Mouse (Mus musculus) CH12.LX (cell line): ENCODE measurements at regions not wholly inside any gene's neighbourhood (a gene's known extent, or its start where the extent isn't known, plus 50 kb on each side); places are given as distances from the start of the nearest gene placed in this dataset.

Experiments
- DNase-seq: peaks from one replicate; pipeline ENCODE4 v3.0.0-alpha.2; 2013; ENCODE audit errors: extremely low read depth
- H3K27ac ChIP-seq: 2 replicates; pipeline ENCODE4 v1.5.1; 2012; ENCODE audit warnings: low read depth, mild to moderate bottlenecking, control low read depth, moderate library complexity; ENCODE audit not compliant: insufficient read depth
- H3K27me3 ChIP-seq: replicated peaks from 2 replicates; pipeline ENCODE3; 2012; ENCODE audit warnings: inconsistent platforms
- H3K36me3 ChIP-seq, 2 experiments: replicated peaks in 1 of 2; 2 replicates each; pipeline versions ENCODE3 to v1.6.1; 2012; ENCODE audit warnings: inconsistent platforms in 1 of 2, low read length in 1 of 2, mild to moderate bottlenecking in 1 of 2, mixed read lengths in 1 of 2, moderate library complexity in 1 of 2; ENCODE audit not compliant: control insufficient read depth in 1 of 2, insufficient read depth in 1 of 2
- H3K4me1 ChIP-seq, 2 experiments: 2 replicates each; pipeline ENCODE4 v1.6.1; 2012; ENCODE audit warnings: inconsistent platforms in 1 of 2, moderate library complexity in 1 of 2; ENCODE audit not compliant: insufficient read depth in 2 of 2, control insufficient read depth in 1 of 2
- H3K4me2 ChIP-seq: 2 replicates; pipeline ENCODE4 v1.6.1; 2012; ENCODE audit warnings: low read depth, mild to moderate bottlenecking, control low read depth; ENCODE audit not compliant: poor library complexity, insufficient read depth, severe bottlenecking
- H3K4me3 ChIP-seq, 3 experiments: fragments of 150-350 bp in 1 of 3; sonication (generic) in 1 of 3; replicated peaks in 1 of 3; 2 replicates each; pipeline versions ENCODE3 to v1.5.1; 2011 to 2012; ENCODE audit warnings: low read depth in 2 of 3, low read length in 2 of 3, mild to moderate bottlenecking in 2 of 3, moderate library complexity in 2 of 3, control low read depth in 1 of 3, improper control_type of control experiment in 1 of 3, inconsistent platforms in 1 of 3, mixed read lengths in 1 of 3; ENCODE audit not compliant: poor library complexity in 1 of 3
- H3K79me2 ChIP-seq: replicated peaks from 2 replicates; pipeline ENCODE4 v1.6.1; 2012; ENCODE audit warnings: mild to moderate bottlenecking, moderate library complexity; ENCODE audit not compliant: control insufficient read depth, poor library complexity, insufficient read depth, severe bottlenecking; ENCODE audit errors: extremely low read depth
- H3K9ac ChIP-seq: 2 replicates; pipeline ENCODE4 v1.6.1; 2012; ENCODE audit warnings: low read depth, mild to moderate bottlenecking, control low read depth, moderate library complexity; ENCODE audit not compliant: insufficient read depth
- H3K9me3 ChIP-seq: replicated peaks from 2 replicates; pipeline ENCODE3; 2012; ENCODE audit warnings: low read length, inconsistent platforms, mixed read lengths
- BHLHE40 ChIP-seq: IDR thresholded peaks from 2 replicates; pipeline ENCODE4 v1.6.1; 2011; ENCODE audit warnings: mild to moderate bottlenecking, low read depth, low read length, improper control_type of control experiment
- CTCF ChIP-seq, 2 experiments: IDR thresholded peaks in 1 of 2; conservative IDR thresholded peaks in 1 of 2; 2 replicates each; pipeline ENCODE4 v1.5.1; 2011 to 2012; ENCODE audit warnings: low read depth in 2 of 2, low read length in 2 of 2, improper control_type of control experiment in 1 of 2, inconsistent platforms in 1 of 2, mild to moderate bottlenecking in 1 of 2, moderate library complexity in 1 of 2
- E2F4 ChIP-seq: IDR thresholded peaks from 2 replicates; pipeline ENCODE4 v1.6.1; 2011; ENCODE audit warnings: low read depth, low read length, improper control_type of control experiment; ENCODE audit not compliant: insufficient replicate concordance
- ELF1 ChIP-seq: IDR thresholded peaks from 2 replicates; pipeline ENCODE4 v1.6.1; 2014; ENCODE audit warnings: low read depth, mild to moderate bottlenecking, inconsistent platforms, low read length, improper control_type of control experiment
- EP300 ChIP-seq: IDR thresholded peaks from 2 replicates; pipeline ENCODE4 v1.6.1; 2011; ENCODE audit warnings: low read length, improper control_type of control experiment
- GABPA ChIP-seq: IDR thresholded peaks from 2 replicates; pipeline ENCODE4 v1.6.1; 2012; ENCODE audit warnings: low read depth, low read length, improper control_type of control experiment, inconsistent platforms; ENCODE audit not compliant: insufficient replicate concordance
- HCFC1 ChIP-seq: IDR thresholded peaks from 2 replicates; pipeline ENCODE4 v1.6.1; 2012; ENCODE audit warnings: low read depth, mild to moderate bottlenecking, inconsistent platforms, low read length, improper control_type of control experiment
- JUN ChIP-seq: IDR thresholded peaks from 2 replicates; pipeline ENCODE4 v1.6.1; 2011; ENCODE audit warnings: low read depth, mild to moderate bottlenecking, low read length, improper control_type of control experiment, moderate library complexity; ENCODE audit not compliant: insufficient read depth
- JUND ChIP-seq: conservative IDR thresholded peaks from 2 replicates; pipeline ENCODE4 v1.6.1; 2011; ENCODE audit warnings: low read depth, low read length, improper control_type of control experiment
- MAFK ChIP-seq: IDR thresholded peaks from 2 replicates; pipeline ENCODE4 v1.6.1; 2011; ENCODE audit warnings: low read length, improper control_type of control experiment; ENCODE audit not compliant: insufficient replicate concordance
- MAZ ChIP-seq: IDR thresholded peaks from 2 replicates; pipeline ENCODE4 v1.6.1; 2012; ENCODE audit warnings: low read depth, mild to moderate bottlenecking, inconsistent platforms, low read length, improper control_type of control experiment, moderate library complexity
- MYC ChIP-seq: IDR thresholded peaks from 2 replicates; pipeline ENCODE4 v1.6.1; 2011; ENCODE audit warnings: low read depth, mild to moderate bottlenecking, improper control_type of control experiment, low read length
- RAD21 ChIP-seq: IDR thresholded peaks from 2 replicates; pipeline ENCODE4 v1.6.1; 2011; ENCODE audit warnings: low read depth, mild to moderate bottlenecking, low read length, improper control_type of control experiment, moderate library complexity
- RCOR1 ChIP-seq: conservative IDR thresholded peaks from 2 replicates; pipeline ENCODE4 v1.6.1; 2012; ENCODE audit warnings: low read depth, mild to moderate bottlenecking, inconsistent platforms, low read length, improper control_type of control experiment
- SMC3 ChIP-seq: IDR thresholded peaks from 2 replicates; pipeline ENCODE4 v1.6.1; 2011; ENCODE audit warnings: low read depth, low read length, improper control_type of control experiment
- TBP ChIP-seq: conservative IDR thresholded peaks from 2 replicates; pipeline ENCODE4 v1.6.1; 2011; ENCODE audit warnings: low read depth, low read length, improper control_type of control experiment
- TCF12 ChIP-seq: IDR thresholded peaks from 2 replicates; pipeline ENCODE4 v1.6.1; 2014; ENCODE audit warnings: low read depth, mild to moderate bottlenecking, inconsistent platforms, low read length, improper control_type of control experiment
- UBTF ChIP-seq: IDR thresholded peaks from 2 replicates; pipeline ENCODE4 v1.6.1; 2012; ENCODE audit warnings: low read depth, mild to moderate bottlenecking, inconsistent platforms, low read length, improper control_type of control experiment, moderate library complexity
- USF1 ChIP-seq: IDR thresholded peaks from 2 replicates; pipeline ENCODE4 v1.6.1; 2014; ENCODE audit warnings: low read depth, mild to moderate bottlenecking, inconsistent platforms, low read length, improper control_type of control experiment
- ZC3H11A ChIP-seq: IDR thresholded peaks from 2 replicates; pipeline ENCODE4 v1.6.1; 2012; ENCODE audit warnings: low read depth, mild to moderate bottlenecking, inconsistent platforms, low read length, improper control_type of control experiment
- ZKSCAN1 ChIP-seq: IDR thresholded peaks from 2 replicates; pipeline ENCODE4 v1.6.1; 2012; ENCODE audit warnings: low read depth, inconsistent platforms, low read length, improper control_type of control experiment, borderline replicate concordance
- dilution Hi-C: fragments of 300-500 bp; cut with MboI; formaldehyde crosslinking; loops from 2 replicates; pipeline ENCODE4 v1.14.3; 2020; ENCODE audit warnings: low sequenced_read_pairs; ENCODE audit not compliant: extremely low pct_unique_long_range_greater_than_20kb, extremely low pct_ligation_motif_present
- in situ Hi-C: fragments of 300-500 bp; cut with MboI; formaldehyde crosslinking; loops from 3 replicates; pipeline ENCODE4 v1.14.3; 2019; ENCODE audit warnings: low sequenced_read_pairs, low pct_ligation_motif_present, low pct_unique_long_range_greater_than_20kb, mixed read lengths

GRCm38 (mm10) chr13:69182478-69182877 lies 183.1 kb upstream of the Adcy2 start:
- H3K36me3 ChIP-seq = no peaks in the 10 kb centered on the region
- H3K4me3 ChIP-seq = no peak overlapping the region
- no peak overlapping the region for H3K9ac ChIP-seq
- H3K4me1 ChIP-seq = no peaks in the 10 kb centered on the region
- H3K27ac ChIP-seq = no peak overlapping the region
- dilution Hi-C loops (no loop called here), in situ Hi-C loops (no loop called here)
- H3K4me2 ChIP-seq = no peak overlapping the region
- H3K9me3 ChIP-seq = peaks cover 51% of the 10 kb centered on the region
- TF ChIP-seq TCF12 (no peak), RCOR1 (no peak), GABPA (no peak), BHLHE40 (no peak), E2F4 (no peak), ZC3H11A (no peak), TBP (no peak), ZKSCAN1 (no peak), JUND (no peak), RAD21 (no peak), MAZ (no peak), MAFK (no peak), HCFC1 (no peak), CTCF (conservative IDR thresholded peaks at IDR 0.05 in 1 of 2, IDR thresholded peaks at IDR 0.05 in 1 of 2; ENCODE audit: low read depth in 2 of 2, low read length in 2 of 2) (no peak), USF1 (no peak), EP300 (no peak), MYC (no peak), JUN (no peak)
- H3K27me3 ChIP-seq = no peaks in the 10 kb centered on the region
- no peak for DNase-seq
- no peaks in the 10 kb centered on the region for H3K79me2 ChIP-seq

GRCm38 (mm10) chr13:69190661-69191060 lies 191.3 kb upstream of the Adcy2 start:
- H3K9ac ChIP-seq = no peak overlapping the region
- H3K4me3 ChIP-seq = no peak overlapping the region
- in situ Hi-C loops = no loop called here
- H3K27ac ChIP-seq = no peak overlapping the region
- peaks cover 52% of the 10 kb centered on the region for H3K9me3 ChIP-seq
- no peak for DNase-seq
- no peaks in the 10 kb centered on the region for H3K27me3 ChIP-seq
- dilution Hi-C loops = no loop called here
- TF ChIP-seq ELF1 (no peak), SMC3 (no peak), BHLHE40 (no peak), UBTF (no peak), MYC (no peak)
- no peaks in the 10 kb centered on the region for H3K79me2 ChIP-seq
- H3K4me2 ChIP-seq = no peak overlapping the region
- H3K4me1 ChIP-seq = no peaks in the 10 kb centered on the region
- no peaks in the 10 kb centered on the region for H3K36me3 ChIP-seq
